Mouse (Mus musculus) liver, embryonic 12.5 days (tissue): Measurements from ENCODE around the gene Shf. TPM values are rescaled to one million over a fixed set of nuclear protein-coding genes. Genes with fewer than 3 reads are reported as not detected.

ENCODE experiments used
- ATAC-seq: fragments of 200-750 bp; cut with Nextera tagmentation; 2 replicates; pipeline ENCODE4 v1.8.0; 2017; ENCODE audit warnings: moderate number of reproducible peaks, mild to moderate bottlenecking, moderate library complexity
- H3K27ac ChIP-seq: fragments of 300-500 bp; sonication (generic); 2 replicates; pipeline ENCODE4 v1.5.1; 2016; ENCODE audit warnings: mild to moderate bottlenecking
- H3K27me3 ChIP-seq: fragments of 300-500 bp; sonication (generic); replicated peaks from 2 replicates; pipeline ENCODE4 v1.6.1; 2016; ENCODE audit warnings: mild to moderate bottlenecking, moderate library complexity
- H3K36me3 ChIP-seq: fragments of 300-500 bp; sonication (generic); 2 replicates; pipeline ENCODE4 v1.6.1; 2016; ENCODE audit warnings: mild to moderate bottlenecking, moderate library complexity
- H3K4me1 ChIP-seq: fragments of 300-500 bp; sonication (generic); 2 replicates; pipeline ENCODE4 v1.6.1; 2016
- H3K4me2 ChIP-seq: fragments of 300-500 bp; sonication (generic); 2 replicates; pipeline ENCODE4 v1.6.1; 2016; ENCODE audit warnings: mild to moderate bottlenecking, moderate library complexity
- H3K4me3 ChIP-seq: fragments of 300-500 bp; sonication (generic); 2 replicates; pipeline ENCODE4 v1.5.1; 2016; ENCODE audit warnings: mild to moderate bottlenecking, moderate library complexity
- H3K9ac ChIP-seq: fragments of 300-500 bp; sonication (generic); 2 replicates; pipeline ENCODE4 v1.6.1; 2016; ENCODE audit warnings: mild to moderate bottlenecking, moderate library complexity
- H3K9me3 ChIP-seq: fragments of 300-500 bp; sonication (generic); replicated peaks from 2 replicates; pipeline ENCODE4 v1.6.1; 2016; ENCODE audit warnings: mild to moderate bottlenecking, moderate library complexity
- WGBS: fragments of 180-500 bp; shearing (Covaris S2); methylation state at CpG from one replicate; pipeline ENCODE4 v1.1.7; 2016; ENCODE audit not compliant: insufficient replicate concordance; 5-methylcytosine and 5-hydroxymethylcytosine counted together
- polyA plus RNA-seq: library from polyadenylated mRNA; unstranded; fragments of >200 nt; fragmentation: Nextera tagmentation; extraction: Ambion mirVana; gene quantifications from 2 replicates; pipeline ENCODE4 v1.2.1, GENCODE M21; 2016

The Shf gene
- polyA plus RNA-seq, 1 experiment from 2014 or later = 2.0 TPM

DNA sequence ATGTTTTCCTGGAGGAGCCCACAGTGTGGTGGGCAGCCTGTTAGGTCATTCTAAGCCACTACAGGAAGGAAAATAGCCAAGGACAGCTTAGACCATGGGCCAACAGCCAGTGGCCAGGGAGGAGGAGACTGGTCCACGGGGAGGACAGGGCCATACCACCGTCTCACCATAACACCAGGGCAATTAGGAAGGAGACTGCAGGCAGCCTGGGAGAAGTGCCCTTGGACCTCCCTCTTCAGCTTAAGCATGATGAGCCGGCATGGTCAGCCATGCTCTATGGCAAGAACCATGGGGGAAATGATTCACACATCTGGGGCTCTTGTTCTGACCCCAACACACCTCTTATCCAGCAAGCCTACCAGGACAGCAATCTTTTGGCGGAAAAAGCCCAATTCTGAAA, 1.8 kb downstream of the Shf start:
- no peak for ATAC-seq
- 61% methylated on average over 4 of the region's 4 CpGs for WGBS
- Histone ChIP-seq H3K27ac (no peak overlapping the region), H3K4me2 (peak overlapping the region; percentile 99), H3K4me3 (peak overlapping the region; percentile 85), H3K4me1 (peaks cover 77% of the 10 kb centered on the region), H3K9me3 (no peaks in the 10 kb centered on the region), H3K27me3 (peaks cover 2% of the 10 kb centered on the region; the same call in 1 of the 2 replicates), H3K9ac (peak overlapping the region; percentile 93; the same call in 1 of the 2 replicates), H3K36me3 (peaks cover 20% of the 10 kb centered on the region)

DNA sequence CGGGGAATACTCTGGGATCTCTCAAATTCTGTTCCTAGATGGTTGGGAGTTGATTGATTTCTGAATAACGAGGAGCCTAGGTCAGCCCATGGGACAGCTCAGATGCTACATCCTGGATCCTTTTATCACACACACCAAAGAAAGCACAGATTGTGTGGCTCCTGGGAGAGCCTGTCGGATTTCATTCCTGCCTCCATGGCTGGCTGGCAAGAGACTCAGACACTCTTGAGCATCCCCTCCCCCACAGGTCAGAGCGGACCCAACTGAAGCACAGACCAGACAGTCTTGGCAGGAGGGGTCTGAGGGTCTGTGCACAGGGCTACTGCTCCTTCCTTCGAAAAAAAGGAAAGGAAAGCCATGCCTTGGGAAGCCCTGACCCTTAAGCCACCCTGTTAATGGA, 2.3 kb downstream of the Shf start:
- no peak for ATAC-seq
- Histone ChIP-seq H3K27ac (no peak overlapping the region), H3K36me3 (peaks cover 20% of the 10 kb centered on the region), H3K4me3 (no peak overlapping the region), H3K9ac (no peak overlapping the region), H3K4me1 (peaks cover 81% of the 10 kb centered on the region), H3K9me3 (no peaks in the 10 kb centered on the region), H3K27me3 (peaks cover 2% of the 10 kb centered on the region; the same call in 1 of the 2 replicates), H3K4me2 (0 out of 2 replicates have a peak overlapping the region, but pooled peaks have one; percentile 99)
- WGBS = 64% methylated on average over 5 of the region's 5 CpGs

DNA sequence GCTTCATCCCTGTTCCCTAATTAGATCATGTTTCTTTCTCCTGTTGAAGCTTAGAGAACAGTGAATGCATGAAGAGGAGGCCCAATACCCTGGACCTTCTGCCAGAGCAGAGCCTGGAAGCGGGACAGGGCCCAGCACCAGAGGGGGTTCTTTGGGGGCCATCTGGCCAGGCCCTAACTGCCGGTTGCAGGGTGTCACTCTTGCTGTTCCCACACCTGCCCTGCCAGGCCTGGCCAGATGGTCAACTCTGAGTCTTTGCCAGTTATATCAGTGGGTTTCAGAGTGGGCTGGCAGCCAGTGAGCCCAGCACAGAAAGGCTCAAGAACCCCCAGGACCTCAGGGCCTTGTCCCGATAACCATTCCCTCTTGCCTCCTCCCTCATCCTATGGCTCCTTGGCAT, 2.9 kb downstream of the Shf start:
- Histone ChIP-seq H3K4me3 (no peak overlapping the region), H3K27ac (peak overlapping the region; percentile 29; the same call in 1 of the 2 replicates), H3K27me3 (peaks cover 2% of the 10 kb centered on the region; the same call in 1 of the 2 replicates), H3K9ac (no peak overlapping the region), H3K4me1 (peaks cover 85% of the 10 kb centered on the region), H3K4me2 (no peak overlapping the region), H3K9me3 (no peaks in the 10 kb centered on the region), H3K36me3 (peaks cover 20% of the 10 kb centered on the region)
- WGBS = 89% methylated on average over 3 of the region's 3 CpGs
- ATAC-seq = no peak

DNA sequence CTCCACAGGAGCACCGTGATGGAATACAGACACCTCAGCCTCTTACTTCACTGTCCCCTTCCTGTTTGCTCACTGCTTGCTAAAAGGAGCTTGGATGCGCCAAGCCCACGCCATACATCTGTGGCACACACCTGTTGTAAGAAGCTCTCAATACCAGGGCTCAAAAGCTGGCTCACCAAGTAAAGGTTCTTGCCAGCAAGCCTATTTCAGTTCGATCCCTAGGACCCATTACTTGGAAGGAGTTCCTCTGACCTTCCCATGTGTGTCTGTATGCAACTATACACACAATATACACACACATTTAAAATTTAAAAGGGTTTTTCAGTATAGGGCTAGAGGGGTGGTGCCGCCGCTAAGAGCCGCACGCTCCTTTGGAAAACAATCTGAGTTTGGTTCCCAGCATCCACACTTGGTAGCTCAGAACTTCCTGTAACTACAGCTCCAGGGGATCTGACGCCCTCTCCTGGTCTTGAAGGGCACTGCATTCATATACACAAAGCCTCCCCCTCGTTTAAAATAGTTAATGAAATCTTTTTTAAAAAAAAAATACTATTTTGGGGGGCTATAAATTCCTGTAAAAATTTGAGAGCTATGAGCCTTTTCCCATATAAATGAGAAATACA, 3.6 kb downstream of the Shf start:
- 0 out of 2 replicates have a peak, but pooled peaks cover 2% of the 10 kb centered on the region for H3K27me3 ChIP-seq
- no peak overlapping the region for H3K4me3 ChIP-seq
- peaks cover 23% of the 10 kb centered on the region for H3K36me3 ChIP-seq
- H3K9me3 ChIP-seq = no peaks in the 10 kb centered on the region
- H3K4me2 ChIP-seq = peak overlapping the region; percentile 49; the same call in 1 of the 2 replicates
- no peak for ATAC-seq
- 71% methylated on average over 10 of the region's 10 CpGs for WGBS
- 0 out of 2 replicates have a peak overlapping the region, but pooled peaks have one; percentile 25 for H3K9ac ChIP-seq
- H3K4me1 ChIP-seq = peaks cover 84% of the 10 kb centered on the region
- peak overlapping the region; percentile 85 for H3K27ac ChIP-seq

DNA sequence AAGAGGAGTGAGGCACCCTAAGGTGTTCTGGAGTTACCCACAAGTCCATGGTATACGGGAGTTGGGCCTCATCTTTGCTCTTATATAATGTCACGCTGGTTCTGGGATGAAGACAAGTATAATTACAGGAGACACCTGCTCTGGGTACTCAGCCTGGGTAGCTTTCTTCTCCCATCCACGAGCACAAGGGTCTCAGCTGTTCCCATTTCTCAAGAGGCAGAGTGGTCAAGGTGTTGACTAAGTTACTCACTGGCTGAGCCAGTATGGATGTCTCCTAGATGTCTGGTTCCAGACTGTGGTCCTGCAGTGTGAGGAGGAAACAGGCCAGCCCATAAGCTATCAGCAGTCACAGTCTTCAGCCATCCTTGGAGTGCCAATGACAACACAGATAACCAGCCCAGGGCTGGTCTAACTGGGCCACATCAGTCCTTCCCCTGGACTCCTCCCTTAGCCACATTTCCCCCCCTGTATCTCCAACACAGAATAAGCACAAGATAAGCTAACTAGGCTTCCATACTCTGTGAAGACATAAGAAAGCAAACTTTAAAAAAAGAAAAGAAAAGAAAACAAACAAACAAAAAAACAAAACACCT, 4.5 kb downstream of the Shf start:
- Histone ChIP-seq H3K9me3 (no peaks in the 10 kb centered on the region), H3K9ac (peak overlapping the region; percentile 33; the same call in 1 of the 2 replicates), H3K36me3 (peaks cover 24% of the 10 kb centered on the region), H3K4me3 (no peak overlapping the region), H3K4me1 (peaks cover 75% of the 10 kb centered on the region), H3K27ac (peak overlapping the region; percentile 85), H3K27me3 (no peaks in the 10 kb centered on the region), H3K4me2 (peak overlapping the region; percentile 49)
- ATAC-seq = peak; percentile 89
- 69% methylated on average over 3 of the region's 3 CpGs for WGBS

DNA sequence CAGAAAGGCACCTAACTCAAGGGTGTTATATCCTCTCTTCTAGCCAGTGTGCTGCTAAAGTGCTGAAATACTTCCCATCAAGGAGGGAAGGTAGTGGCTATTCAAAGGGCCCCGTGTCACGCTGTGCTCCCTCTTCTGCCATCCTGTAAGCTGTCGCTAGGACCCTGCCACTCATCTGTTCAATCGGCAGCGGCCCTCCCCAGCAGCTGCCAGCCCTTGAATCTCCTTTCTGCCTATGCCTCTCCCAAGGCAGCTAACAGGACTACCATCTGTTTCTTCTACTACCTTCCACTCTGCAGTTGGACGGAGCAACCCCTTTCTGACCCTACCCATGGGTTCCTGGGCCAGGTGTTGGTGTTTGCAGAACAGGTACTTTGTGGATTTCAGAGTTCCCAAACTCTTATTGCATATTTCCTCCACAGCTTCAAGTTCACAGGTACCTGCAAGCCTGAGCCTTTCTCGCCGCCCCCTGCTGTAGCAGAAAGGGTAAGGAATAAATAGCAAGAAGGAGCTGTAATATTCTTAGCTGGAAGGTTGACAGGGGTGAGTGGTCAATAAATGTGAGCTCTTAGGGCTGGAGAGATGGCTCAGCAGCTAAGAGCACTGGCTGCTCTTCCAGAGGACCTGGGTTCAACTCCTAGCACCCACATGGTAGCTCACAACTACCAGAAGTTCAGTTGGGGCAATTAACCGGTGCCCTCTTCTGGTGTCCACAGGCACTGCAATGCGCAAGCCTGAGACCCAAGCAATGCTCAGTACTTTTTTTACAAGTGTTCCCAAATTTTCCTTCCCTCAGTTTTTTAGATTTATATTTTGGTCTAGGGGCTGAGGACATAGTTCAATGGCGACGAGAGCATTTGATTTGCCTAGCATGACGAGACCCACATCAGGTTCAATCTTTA, 6.1 kb downstream of the Shf start:
- Histone ChIP-seq H3K36me3 (peaks cover 24% of the 10 kb centered on the region), H3K27ac (no peak overlapping the region), H3K9me3 (no peaks in the 10 kb centered on the region), H3K27me3 (no peaks in the 10 kb centered on the region), H3K9ac (no peak overlapping the region), H3K4me3 (no peak overlapping the region), H3K4me1 (peaks cover 63% of the 10 kb centered on the region), H3K4me2 (no peak overlapping the region)
- no peak for ATAC-seq
- 83% methylated on average over 13 of the region's 13 CpGs for WGBS

DNA sequence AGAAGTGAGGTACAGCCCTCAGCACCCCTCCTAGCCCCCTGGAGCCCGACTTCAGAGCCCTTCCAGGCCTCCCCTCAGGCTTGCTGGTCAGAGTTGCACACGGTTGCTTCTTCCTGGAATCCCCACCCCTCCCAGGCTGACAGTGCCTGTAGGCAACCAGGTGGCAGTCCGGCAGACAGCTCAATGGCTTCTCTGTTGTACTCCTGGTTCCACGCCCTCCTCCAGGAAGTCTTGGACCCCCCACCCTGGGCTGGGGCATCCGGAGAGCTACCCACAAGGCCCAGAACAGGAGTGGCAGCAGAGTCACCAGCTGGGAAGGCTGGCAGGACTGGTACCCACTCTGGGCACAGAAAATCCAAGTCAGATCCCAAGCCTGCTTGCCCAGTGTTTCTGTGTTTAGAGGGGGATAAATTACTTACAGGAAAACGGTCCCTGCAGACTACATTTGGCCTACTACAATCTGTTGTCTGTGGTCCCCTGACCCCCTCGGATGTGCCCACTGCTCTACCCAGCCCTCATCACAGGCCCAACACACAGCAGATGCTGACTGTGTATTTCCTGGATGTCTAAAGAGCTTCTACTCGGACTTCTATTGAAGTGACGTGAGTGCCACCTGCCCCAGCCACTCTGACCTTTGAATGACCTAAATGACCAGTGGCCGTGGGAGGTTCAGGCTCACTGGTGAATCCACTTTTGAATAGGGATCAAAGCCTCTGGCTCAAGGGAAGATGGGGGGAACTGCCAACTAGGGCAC, 6.9 kb downstream of the Shf start:
- Histone ChIP-seq H3K4me3 (no peak overlapping the region), H3K27ac (no peak overlapping the region), H3K27me3 (no peaks in the 10 kb centered on the region), H3K4me2 (no peak overlapping the region), H3K4me1 (peaks cover 54% of the 10 kb centered on the region), H3K9me3 (no peaks in the 10 kb centered on the region), H3K9ac (peak overlapping the region; percentile 2; the same call in 1 of the 2 replicates), H3K36me3 (peaks cover 28% of the 10 kb centered on the region)
- no peak for ATAC-seq
- 65% methylated on average over 10 of the region's 10 CpGs for WGBS

DNA sequence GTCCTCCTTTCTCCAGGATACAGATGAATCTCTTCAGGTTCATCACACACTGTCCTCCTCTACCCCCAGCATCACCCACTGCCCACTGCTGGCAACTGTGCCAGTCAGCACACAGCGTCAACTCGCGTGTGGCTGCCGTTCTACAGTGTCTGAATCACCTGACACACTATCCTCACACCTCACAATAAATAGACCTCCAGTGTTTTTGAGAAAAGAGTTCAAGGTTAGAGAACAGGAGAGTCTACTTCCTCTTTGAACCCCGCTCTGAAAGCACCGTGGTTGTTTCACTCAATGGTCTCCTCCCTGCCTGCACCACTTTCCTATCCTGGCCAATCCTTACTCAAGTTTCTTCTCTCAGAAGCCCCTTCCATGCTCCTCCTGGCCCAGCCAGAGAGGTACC, 7.8 kb downstream of the Shf start:
- H3K9ac ChIP-seq = no peak overlapping the region
- WGBS = 72% methylated on average over 6 of the region's 6 CpGs
- no peak overlapping the region for H3K27ac ChIP-seq
- H3K4me3 ChIP-seq = no peak overlapping the region
- H3K4me2 ChIP-seq = no peak overlapping the region
- H3K36me3 ChIP-seq = peaks cover 33% of the 10 kb centered on the region
- H3K9me3 ChIP-seq = no peaks in the 10 kb centered on the region
- no peaks in the 10 kb centered on the region for H3K27me3 ChIP-seq
- no peak for ATAC-seq
- H3K4me1 ChIP-seq = peaks cover 46% of the 10 kb centered on the region

DNA sequence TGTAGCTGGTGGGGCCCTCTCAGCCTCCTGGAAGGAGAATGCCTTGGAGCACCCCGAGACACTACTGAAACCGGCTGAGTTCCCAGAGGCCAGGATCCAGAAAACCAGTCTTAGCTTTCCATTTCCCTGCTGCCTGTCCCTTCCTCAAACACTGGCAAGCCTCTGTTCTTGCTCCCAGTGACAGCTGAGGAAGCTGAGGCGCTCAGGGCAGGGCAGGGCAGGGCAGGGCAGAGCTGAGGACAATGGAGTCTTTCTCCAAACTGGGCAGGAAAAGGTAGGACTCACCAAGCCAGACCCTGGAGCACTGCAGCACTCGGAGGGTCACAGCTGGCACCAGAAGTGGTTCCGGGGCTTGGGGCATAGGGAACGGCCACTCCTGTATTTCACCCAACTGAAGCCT, 8.7 kb downstream of the Shf start:
- Histone ChIP-seq H3K4me1 (peaks cover 37% of the 10 kb centered on the region), H3K9me3 (no peaks in the 10 kb centered on the region), H3K36me3 (peaks cover 42% of the 10 kb centered on the region), H3K4me3 (no peak overlapping the region), H3K27ac (no peak overlapping the region), H3K27me3 (no peaks in the 10 kb centered on the region), H3K9ac (no peak overlapping the region), H3K4me2 (no peak overlapping the region)
- ATAC-seq = no peak
- WGBS = 79% methylated on average over 6 of the region's 6 CpGs

DNA sequence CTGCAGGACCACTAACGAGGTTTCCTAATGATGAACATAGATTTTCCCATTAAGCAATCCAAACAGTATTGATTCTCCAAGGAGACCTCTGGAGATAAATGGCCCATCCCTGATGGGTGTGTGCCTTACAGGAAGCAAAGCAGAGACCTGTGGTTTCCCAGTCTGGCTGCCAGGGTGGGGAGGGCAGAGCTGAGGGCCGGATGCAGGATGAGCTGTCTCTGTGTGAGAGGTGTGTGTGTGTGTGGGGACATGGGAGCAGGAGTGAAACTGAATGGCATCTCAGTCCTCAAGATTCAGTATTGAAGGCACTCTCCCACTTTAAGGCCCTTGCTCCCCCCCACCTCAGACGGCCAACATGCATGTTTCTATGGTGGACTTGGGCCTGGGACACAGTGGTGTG, 12.8 kb downstream of the Shf start:
- ATAC-seq = no peak
- H3K27ac ChIP-seq = no peak overlapping the region
- no peaks in the 10 kb centered on the region for H3K27me3 ChIP-seq
- peaks cover 38% of the 10 kb centered on the region for H3K36me3 ChIP-seq
- H3K9ac ChIP-seq = no peak overlapping the region
- H3K4me2 ChIP-seq = no peak overlapping the region
- no peak overlapping the region for H3K4me3 ChIP-seq
- 58% methylated on average over 3 of the region's 3 CpGs for WGBS
- H3K9me3 ChIP-seq = no peaks in the 10 kb centered on the region
- 0 out of 2 replicates have a peak, but pooled peaks cover 5% of the 10 kb centered on the region for H3K4me1 ChIP-seq

DNA sequence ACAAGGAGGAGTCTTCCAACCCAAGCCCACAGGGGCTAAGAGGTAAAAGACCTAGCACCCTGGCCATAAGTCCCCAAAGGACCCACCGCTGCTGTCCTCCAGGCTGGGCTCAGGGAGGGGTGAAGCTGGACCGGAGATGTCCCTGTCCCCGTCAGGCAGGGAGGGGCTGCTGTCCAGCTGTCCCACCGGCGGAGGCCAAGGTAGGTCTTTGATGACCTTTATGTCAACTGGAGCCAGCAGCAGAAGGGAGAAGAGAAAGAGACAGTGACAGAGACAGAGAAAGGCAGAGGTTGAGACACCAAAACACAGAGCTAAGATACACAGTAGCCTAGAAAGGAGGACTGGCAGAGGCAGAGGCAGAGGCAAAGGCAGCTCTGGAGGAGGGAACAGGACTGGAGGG, 13.6 kb downstream of the Shf start:
- Histone ChIP-seq H3K9me3 (no peaks in the 10 kb centered on the region), H3K4me1 (peaks cover 6% of the 10 kb centered on the region), H3K27me3 (no peaks in the 10 kb centered on the region), H3K27ac (0 out of 2 replicates have a peak overlapping the region, but pooled peaks have one; percentile 11), H3K4me3 (no peak overlapping the region), H3K4me2 (no peak overlapping the region), H3K9ac (no peak overlapping the region), H3K36me3 (peaks cover 36% of the 10 kb centered on the region)
- WGBS = 75% methylated on average over 5 of the region's 5 CpGs
- ATAC-seq = no peak
